Mouse (Mus musculus) cerebellum, adult 8-10 months (tissue): ENCODE measurements around the gene Optn.

Source experiments
- DNase-seq: peaks from one replicate; pipeline ENCODE4 v3.0.0; 2022

Gene Optn

DNA sequence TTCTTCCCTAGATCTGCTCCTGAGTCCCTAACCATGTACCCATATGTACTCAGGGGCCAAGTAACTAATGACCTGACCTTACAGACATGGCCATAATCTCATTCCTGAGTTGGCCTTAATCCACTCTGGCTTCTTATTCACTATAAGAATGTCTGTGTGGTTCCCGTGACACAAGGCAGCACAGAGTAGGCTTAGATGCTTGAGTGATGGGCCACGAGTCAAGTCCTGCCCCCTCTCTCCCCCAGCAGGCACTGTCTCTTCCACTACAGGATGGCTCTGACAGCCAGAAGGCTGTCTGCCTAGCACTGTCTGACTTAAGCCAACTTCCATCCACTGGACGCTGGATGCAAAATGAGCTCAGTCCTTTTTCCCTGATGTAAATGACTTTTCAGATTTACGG, 3.9 kb downstream of the Optn start:
- no peak for DNase-seq

DNA sequence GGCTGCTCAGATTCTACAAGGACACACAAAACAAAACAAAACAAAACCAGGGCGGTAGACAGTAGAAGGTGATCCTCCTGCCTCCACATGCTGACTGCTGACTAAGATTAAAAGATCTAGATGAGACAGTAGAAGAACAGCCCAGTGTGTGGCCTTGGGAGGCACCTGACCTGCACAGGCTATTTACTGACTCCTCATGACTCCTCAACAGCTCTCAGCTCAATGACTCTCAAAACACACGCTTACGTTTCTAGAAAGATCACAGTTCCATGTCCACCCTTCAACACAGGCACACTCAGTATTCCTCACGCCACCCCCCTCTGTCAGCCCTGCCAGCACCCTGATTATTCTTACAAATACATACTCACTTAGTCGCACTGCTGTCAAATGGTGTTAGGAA, 5.4 kb downstream of the Optn start:
- DNase-seq = no peak

DNA sequence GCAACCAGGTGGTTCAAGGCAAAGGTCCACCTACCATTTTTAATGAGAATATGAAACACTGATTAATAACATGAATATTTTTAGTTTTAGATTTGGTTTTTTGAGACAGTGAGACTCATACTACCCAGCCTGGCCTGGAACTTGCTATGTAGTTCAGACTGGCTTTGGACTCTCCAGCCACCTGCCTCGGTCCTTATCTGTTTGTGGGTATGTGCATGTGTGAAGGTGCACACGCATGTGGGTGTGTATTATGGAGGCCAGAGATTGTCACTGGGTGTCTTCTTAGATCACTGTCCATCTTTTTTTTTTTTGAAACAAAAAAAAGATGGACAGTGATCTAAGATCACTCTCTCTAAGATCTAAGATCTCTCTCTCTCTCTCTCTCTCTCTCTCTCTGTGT, 13.3 kb downstream of the Optn start:
- no peak for DNase-seq

DNA sequence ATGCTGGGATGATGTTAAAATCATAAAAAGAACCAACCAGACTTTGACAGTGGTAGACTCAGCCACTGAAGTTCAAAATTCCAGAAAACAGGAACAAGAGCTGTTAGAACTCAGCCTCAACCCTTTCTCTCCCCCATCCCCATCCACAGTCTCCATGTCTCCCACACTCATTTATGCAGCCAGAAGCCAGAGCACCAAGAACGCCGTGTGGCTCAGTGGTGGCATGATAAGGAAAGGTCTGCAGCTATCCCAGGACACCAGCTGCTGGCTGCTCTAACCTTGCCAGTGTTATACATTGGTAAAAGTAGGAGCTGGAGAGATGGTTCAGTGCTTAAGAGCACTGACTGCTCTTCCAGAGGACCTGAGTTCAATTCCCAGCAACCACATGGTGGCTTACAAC, 16.8 kb downstream of the Optn start:
- no peak for DNase-seq

DNA sequence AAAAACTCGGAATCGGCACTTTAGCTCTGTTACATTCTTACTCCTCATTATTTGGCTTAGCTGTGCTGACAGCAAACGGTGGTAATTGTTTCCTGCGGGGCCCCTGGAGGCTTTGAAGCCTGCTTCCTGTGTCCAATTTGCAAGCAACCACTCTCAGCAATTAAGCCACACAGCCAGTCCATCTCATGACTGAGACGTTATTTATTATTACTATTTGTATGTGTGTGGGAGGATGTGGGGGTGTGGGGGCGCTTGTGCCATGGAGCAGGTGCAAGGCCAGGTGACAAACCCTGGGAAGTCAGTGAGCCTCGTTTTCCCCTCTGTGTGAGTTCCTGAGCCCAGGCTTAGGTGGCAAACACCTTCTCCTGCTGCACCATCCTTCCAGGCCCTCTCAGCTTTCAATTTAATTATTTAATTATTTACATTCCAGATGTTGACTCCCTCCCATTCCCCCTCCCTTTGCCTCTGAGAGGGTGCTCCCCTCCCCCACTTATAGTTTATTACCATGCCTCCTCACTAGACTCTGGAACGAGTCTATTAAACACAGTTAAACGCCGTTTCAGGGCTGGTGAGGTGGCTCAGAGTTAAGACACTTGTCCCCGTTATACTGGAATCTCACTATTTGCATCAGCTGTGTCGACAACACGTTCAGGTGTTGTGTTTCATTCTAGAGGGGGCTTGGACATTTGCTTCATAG, 18.4 kb downstream of the Optn start:
- DNase-seq = no peak

DNA sequence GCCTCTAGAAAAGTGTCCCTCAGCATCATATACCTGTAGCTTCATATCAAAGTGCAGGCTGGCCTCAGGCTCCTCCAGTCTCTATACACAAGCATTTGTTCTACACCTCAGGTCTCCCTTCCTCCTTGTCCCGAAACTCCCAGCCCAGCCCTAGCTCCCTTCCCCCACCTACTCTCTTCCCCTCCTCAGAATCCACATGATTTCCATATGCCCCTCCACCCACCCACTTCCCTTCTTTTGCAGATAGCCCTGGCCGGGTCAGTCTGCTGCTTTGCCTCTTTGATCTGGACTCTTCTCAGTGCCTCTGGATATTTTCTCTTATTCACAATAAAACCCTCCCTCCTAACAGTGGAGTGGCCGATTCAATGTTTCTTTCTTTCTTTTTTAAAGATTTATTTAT, 19.5 kb downstream of the Optn start:
- no peak for DNase-seq

DNA sequence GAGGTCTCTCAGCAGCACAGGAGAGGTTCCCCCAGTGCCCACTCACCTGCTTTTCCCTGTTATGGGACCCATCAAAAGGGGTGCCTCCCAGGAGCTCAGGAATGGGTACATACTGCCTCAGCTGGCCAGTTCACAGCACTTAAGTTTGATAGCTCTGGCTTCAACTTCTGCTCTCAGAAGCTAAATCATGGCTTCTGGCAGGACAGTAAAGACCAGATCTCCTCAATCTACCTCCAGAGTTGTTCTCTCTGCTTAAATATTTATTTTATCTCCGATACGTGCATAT, 20.4 kb downstream of the Optn start:
- no peak for DNase-seq

DNA sequence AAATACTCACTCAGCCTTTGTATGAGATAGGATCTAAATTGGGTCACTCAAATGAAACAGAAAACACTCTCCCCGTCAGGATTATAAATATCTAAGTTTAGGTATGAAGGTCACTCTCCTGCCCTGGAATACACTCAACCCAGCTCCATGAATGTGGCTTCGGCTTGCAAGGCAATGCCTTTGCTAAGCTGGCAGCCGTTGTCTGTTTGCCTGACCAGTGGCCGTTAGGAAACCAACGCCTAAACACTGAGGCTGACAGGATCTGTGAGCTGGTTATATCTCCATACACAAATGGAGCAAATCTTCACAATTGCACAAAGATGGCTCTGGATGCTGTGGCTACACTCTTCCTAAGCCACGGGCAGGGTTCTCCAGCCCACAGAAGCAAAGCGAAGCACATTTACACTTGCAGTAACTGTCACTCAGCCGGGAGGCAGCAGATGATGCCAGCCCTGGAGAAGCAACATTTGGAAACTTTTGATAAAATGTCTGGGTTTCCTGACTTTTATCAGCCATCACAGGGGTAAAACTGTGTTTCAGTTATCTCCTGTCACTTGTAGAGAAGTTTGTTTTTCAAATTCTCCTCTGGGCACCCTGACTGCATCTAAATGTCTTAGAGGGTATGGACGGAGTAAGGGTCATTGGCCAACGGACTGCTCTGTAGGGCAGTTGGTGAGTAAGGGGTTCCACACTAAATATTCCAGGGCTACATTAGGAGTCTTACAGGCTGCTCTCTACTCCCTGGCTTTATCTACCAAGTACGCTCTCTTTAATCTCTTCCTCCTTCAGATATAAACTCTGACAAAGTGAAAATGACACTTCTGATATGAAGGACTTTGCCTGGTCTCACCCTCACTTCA, 21.0 kb downstream of the Optn start:
- DNase-seq = no peak

DNA sequence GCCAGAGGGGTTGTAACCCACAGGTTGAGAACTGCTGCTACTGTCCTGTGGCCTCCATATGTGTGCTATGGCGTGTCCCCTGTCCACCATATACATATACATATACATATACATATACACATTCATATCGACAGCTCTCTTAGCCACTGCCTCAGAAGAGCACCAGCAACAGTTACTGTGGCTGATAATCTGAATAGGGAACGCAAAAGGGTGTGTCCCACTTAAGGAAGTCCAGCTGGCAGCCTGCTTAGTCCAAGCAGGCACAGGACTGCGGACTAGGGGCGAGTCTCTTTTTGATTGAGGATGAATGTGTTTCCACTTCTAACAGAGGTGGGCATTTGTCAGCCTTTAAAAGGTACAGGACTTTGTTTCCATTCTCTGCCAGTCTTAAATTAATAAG, 22.0 kb downstream of the Optn start:
- no peak for DNase-seq

DNA sequence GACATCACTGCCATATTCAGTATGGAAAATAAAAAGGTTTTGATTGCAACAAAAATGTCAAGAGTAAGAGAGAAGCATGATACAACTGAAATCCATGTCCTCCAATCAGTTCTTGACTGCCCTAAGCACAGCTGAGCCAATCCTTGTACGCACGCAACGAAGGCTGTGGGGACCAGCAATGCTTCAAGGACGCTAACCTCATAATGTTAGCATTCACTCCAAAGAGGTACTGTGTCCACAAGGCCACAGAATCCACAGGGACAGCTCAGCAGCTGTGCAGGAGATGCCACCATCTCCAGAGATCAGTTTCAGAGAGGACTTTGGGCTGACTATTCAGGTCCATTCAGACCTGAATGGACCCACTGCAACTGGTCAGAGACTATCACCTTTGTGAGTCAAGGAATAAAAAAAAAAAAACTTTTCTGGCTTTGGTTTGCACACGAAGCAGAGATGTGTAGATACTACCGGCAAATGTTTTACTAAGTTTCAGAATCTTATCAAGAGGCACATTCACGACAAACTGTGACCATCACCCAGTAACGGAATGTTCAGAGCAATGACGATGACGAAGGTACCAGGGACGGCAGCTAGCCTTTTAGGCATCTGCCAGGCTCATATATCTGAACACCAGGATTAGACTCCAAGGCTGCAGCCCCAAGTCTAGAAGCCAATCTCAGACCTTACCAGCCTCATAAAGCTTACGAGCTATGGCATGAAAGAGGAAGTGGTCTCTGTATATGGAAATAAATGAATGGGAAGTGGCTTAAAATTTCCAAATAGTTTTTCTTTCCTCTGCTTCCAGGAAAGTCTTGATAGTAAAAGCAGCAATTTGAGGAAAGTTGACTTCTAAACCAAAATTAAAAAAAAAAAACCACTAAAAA, 23.3 kb downstream of the Optn start:
- DNase-seq = no peak

DNA sequence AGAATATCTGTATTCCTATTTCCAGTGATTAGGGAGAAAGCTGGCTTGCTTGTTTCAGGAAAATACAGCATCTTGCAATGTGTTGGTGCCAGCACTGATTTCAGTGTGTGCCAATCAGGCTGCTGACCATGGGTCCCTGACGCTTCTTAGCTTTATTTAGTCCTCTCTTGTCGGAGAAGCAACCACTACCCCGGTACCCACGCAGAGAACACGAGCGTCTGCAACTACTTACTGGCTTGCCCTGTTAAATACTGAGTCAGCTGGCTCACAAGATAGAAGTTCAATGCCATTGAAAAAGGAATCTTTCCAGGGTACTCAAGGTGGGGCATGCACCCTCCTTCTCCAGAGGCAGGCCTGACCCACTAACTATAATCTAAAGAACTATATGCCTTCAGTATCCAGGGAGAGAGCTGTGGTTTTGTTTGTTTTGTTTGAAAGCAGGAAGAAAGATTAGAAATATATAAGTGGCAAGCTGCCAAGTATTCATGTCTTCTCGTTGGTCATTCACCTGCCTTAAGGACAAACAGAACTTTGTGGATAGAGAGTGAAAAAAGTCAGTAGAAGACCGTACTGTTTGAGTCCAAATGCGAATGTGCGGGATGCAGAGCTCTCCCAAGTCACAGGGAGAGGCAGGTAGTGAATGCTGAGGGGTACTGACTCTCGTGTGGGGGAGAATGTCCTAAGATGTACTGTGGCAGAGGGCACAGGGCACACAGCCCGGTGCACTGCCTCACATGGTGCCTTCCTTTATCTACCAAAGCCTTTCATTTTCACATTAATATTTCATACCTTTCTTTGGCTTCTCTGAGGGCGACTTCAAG, 24.3 kb downstream of the Optn start:
- no peak for DNase-seq

DNA sequence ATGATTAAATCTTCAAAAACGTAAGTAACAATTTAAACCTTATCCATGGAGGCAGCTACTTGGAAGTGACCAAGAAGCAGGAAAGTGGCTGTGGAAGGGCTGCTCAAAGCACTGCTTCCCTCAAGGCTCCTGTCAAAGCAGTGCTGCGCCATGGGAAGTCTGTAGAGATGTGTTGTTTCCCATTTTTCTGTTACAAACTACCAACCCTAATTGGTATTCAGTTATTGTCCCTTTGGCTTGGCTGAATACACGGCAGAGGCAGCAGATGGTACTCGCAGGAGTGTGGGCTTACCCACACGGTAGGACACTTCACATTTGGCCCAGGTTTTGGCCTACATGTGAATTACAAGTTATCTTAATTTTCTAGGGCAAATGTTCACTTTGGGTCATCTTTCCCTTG, 25.5 kb downstream of the Optn start:
- DNase-seq = peak; percentile 62

DNA sequence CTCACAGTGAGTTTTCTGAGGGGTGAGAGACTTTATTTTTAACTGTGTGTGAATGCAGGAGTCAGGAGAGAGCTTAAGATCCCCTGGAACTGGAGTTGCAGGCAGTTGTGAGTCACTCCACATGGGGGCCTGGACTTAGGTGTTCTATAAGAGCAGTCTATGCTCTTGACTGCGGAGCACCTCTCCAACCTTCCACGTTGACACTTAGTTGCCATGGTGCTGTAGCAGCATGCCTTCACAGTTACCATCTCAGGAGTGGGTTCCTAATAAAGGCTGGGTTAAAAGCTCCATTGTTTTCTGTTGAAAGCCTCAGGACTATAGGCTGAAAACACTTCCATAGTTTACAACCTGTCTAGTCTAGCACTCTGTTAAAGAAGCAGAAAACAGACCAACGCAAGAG, 26.5 kb downstream of the Optn start:
- no peak for DNase-seq

DNA sequence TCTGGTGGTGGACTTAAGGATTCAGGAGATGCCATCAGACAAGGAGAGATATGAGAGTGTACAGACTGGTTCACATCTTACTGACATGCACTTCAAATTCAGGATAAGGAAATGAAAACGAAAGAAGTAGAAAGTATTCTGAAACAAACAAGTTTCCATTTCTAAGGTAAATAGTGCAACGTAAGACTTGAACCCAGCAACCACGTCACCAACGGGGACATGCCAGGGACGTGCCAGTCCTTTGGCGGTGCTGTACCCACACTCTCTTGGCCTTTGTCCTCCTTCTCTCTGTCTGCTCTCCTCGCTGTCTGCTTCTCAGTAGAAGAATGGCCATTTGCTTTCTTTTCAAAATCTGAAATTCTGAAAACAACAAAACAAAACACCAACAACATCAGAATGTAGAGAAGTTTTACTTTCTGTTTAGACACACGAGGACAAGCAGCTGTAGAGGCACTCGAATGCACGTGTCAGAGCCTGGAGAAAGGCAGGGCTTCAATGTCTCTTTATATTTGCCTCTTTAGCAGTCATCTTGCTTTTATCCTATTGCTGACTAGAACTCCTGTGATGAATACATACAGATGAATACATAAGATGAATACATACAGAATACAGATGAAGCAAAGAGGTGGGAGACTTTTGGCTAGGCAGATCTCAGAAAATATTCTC, 27.3 kb downstream of the Optn start:
- no peak for DNase-seq

DNA sequence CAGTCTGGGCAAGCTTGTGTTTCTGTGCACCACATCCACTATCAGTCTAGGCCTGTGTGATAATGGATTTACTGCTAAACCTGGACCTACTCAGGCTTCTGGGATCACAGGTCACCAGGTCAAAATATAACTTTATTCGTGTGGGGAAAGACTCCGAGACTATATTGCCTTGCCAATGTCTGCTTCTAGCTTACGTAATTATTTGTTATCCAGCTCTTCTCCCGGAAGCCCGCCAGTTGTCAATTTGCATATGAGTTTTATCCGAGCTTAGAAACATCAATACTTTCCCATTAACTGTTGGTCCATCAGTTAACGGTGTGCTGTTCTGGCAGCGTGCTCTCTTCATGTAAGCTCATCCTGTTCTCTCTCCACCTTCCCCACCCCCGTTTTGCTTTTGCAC, 28.6 kb downstream of the Optn start:
- DNase-seq = no peak

DNA sequence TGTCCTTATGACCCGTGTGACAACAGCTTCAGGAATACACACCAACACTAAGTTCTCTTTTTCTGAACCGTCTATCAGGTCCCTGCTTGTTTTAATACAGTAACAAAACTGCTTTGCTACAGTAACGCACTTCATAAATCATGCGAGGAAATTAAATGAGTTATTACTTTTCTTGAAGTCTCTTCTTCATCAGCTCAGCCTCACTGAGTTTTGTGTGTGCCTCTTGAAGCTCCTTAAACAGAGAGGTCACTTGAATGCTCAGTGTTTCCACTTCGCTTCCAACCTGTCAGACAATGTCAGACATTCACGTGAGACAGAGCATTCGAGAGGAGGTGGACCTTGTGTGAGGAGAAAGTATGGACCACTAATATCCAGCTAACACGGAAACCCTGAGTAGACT, 29.1 kb downstream of the Optn start:
- no peak for DNase-seq

DNA sequence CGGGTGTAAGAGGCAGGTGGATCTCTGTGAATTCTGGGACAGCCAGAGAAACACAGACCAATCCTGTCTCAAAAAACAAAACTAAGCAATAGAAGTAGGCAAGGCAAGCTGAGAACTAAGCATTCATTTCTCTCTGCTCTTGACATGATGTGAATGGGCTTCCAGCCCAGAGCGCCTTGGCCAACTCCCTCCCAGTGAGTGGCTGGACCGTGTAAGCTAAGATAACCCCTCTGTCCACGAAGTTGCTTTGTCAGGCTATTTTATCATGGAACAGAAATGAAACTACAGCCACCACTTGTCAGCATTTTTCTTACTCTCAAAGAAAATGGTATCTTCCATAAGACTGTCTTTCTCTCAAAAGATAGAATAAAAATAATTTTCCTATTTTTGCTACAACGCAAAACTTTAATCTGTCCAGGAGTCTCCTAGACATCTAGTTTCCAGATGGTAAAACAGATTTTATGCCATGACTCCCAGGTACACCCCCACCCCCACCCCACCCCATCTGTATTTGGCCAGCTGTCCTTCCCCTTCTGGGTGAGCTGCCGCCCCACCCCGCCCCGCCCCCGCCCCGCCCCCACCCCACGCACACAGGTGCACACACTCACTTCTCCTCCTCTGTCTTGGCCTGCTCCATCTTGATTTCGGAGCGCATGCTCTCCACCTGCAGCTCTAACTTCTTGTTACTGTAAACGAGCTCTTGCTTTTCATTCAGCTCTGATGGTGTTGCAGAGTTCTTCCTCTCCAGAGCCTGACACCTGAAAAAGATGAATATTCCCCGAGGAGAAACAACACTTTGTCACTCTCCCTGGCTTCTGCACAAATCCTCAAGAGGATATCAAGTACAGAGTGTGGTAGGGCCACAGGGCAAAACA, 30.1 kb downstream of the Optn start:
- DNase-seq = no peak

DNA sequence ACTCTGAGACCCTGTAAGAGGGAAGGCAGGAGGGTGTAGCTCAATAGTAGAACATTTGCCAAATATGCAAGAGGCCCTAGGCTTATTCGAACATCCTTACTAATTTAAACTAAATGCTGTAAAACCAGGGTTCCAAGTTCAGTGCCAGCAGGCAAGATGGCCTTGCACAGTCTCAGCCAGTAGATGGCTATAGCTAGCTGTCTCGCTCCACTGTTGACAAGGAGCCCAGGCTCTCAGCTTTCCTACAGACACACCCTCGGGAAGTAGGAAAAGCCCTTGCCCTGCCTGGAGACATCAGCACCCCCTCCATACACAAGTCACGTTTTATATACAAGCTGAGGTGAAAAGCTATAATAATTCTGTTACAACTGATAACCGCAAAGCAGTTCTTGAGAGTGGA, 31.2 kb downstream of the Optn start:
- DNase-seq = no peak

DNA sequence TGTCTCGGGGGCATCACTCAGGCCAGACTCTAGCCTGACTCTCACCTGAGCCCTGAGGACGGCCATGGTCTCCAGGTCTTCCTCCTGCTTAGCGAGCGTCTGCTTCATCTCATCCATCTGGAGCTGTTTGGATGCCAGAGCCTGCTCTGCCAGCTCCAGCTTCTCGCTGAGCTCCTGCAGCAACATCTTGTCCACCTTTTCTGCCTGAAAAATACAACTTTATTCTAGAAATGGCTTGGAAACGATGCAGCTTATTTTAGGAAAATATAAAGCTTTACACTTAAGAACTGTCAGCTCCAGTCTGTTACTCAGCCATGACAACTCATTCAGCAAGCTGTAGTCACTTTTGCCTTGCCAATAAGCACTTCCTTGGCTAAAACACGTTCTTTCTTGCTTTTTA, 32.6 kb downstream of the Optn start:
- DNase-seq = peak; percentile 43

DNA sequence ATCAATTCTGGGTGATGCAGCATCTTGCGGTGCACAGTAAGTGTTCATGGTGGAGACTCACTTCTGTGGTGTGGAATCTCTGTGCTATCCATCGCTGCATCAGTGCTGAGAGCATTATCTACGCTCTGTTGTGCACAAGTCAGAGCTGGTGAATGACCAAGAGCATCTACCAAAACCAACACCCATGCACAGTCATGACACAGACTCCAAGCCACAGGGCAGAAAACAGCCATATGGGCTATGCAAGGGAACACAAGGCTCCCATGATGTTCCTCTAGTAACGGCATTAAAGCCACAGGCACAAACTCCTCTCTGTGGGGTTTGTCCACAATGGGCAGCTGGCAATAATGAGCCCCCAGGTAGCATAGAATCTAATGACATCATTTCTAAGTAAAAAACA, 34.0 kb downstream of the Optn start:
- no peak for DNase-seq

DNA sequence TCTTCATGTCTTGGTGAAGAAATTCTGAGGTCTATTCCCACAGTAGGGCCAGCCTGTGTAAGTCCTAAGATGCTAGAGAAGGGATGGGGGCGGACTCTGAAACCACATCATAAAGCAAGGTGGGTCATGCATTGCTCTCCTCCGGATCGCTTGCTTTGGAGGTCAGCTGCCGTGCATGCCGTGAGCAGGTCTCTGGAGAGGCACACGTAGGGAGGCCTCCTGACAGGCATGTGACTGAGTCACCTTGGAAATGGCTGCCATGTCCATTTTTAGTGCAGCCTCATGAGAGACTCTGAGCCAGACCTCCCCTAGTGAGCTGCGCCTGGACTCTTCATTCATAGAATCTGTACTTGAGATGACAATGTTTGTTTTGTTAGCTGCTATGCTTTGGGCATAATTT, 35.8 kb downstream of the Optn start:
- no peak for DNase-seq
